7 mouse cellular contexts compared by ENCODE assay signal in the genomic region with DNA sequence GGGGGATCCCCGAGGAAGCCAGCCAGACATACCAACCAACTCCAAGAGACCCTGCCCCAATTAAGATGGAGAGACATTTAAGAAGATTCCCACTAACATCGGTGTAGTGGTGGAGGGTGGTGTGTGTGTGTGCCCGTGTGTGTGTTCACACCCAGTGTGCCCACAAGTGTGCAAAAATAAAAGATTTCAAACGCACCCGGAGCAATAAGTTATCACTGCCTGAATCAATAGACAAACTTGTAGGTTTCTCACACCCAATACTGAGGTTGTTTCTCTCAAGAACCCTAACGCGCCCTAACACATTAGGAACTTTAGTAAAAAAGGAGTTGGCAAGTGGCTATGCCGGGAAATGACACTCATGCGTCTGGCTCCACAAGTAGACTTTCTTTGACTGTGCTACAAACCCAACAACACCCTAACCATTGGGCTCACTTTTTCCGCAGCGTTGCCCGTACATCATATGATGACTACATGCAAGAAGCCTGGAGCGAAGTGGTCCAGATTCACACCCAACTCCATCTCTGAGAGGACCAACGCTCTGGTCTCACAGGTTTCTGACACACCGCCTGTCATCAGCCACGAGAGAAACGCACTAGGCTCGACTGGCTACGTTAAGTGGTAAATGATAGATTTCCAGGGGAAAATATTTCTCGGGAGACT. TPM values are rescaled to one million over a fixed set of nuclear protein-coding genes. Genes with fewer than 3 reads are reported as not detected.
DNase-seq lines count a peak whose midpoint lies in the region; ATAC-seq and TF ChIP-seq lines count a peak whose summit lies in the region.

No protein-coding gene starts in this region.

- no peak for TF ChIP-seq RAD21 in CH12.LX (IDR thresholded peaks at IDR 0.05; ENCODE audit: low read depth, low read length)

- no peak for TF ChIP-seq CTCF in C2C12 (IDR thresholded peaks at IDR 0.05; ENCODE audit: control insufficient read depth, insufficient read depth, insufficient read length)
- no peak for TF ChIP-seq CTCF in CH12.LX (conservative IDR thresholded peaks at IDR 0.05 in 1 of 2, IDR thresholded peaks at IDR 0.05 in 1 of 2; ENCODE audit: low read depth in 2 of 2, low read length in 2 of 2)
- no peak for TF ChIP-seq CTCF in stomach, postnatal 0 days (IDR thresholded peaks at IDR 0.05; ENCODE audit: low read depth)

- peak overlapping the region; percentile 99 for H3K4me2 ChIP-seq in CH12.LX (ENCODE audit: insufficient read depth, low read depth, poor library complexity, severe bottlenecking)
- peak overlapping the region; percentile 70 for H3K4me2 ChIP-seq in stomach, postnatal 0 days (replicated peaks; ENCODE audit: low read depth)

- peaks cover 23% of the 10 kb centered on the region for H3K79me3 ChIP-seq in C2C12 (ENCODE audit: low read depth)

- H3K36me3 ChIP-seq in C2C12 (ENCODE audit: control insufficient read depth, insufficient read depth), result no peaks in the 10 kb centered on the region
- H3K36me3 ChIP-seq in CH12.LX (replicated peaks in 1 of 2; ENCODE audit: control insufficient read depth in 1 of 2, insufficient read depth in 1 of 2, low read length in 1 of 2), result no peaks in the 10 kb centered on the region
- H3K36me3 ChIP-seq in stomach, postnatal 0 days (ENCODE audit: control insufficient read depth, insufficient read depth, low read length), result no peaks in the 10 kb centered on the region

- in situ Hi-C loops in CH12.LX (cut with MboI; ENCODE audit: low pct_ligation_motif_present, low pct_unique_long_range_greater_than_20kb, low sequenced_read_pairs), result no loop called here

- H3K9me3 ChIP-seq in CH12.LX (replicated peaks; ENCODE audit: low read length), result no peaks in the 10 kb centered on the region
- H3K9me3 ChIP-seq in stomach, postnatal 0 days (ENCODE audit: control insufficient read depth, low read length), result no peaks in the 10 kb centered on the region

- peaks cover 57% of the 10 kb centered on the region for H3K79me2 ChIP-seq in C2C12 (ENCODE audit: control insufficient read depth, insufficient read depth)
- H3K79me2 ChIP-seq in CH12.LX (replicated peaks; ENCODE audit: control insufficient read depth, extremely low read depth, insufficient read depth, poor library complexity, severe bottlenecking), result peaks cover 16% of the 10 kb centered on the region

- peak overlapping the region; percentile 83 for H3K27ac ChIP-seq in CH12.LX (ENCODE audit: insufficient read depth, low read depth)
- H3K27ac ChIP-seq in stomach, postnatal 0 days (replicated peaks), result peak overlapping the region; percentile 93

- ATAC-seq in megakaryocyte progenitor cell, adult 5-6 weeks (replicated peaks; ENCODE audit: poor library complexity), result peak; percentile 40; the same call in 1 of the 2 replicates
- peak; percentile 9; the same call in 1 of the 2 replicates for ATAC-seq in stomach, postnatal 0 days (ENCODE audit: low FRiP score, low TSS enrichment)

- dilution Hi-C loops in CH12.LX (cut with MboI; ENCODE audit: extremely low pct_ligation_motif_present, extremely low pct_unique_long_range_greater_than_20kb, low sequenced_read_pairs), result no loop called here

- H3K9ac ChIP-seq in CH12.LX (ENCODE audit: insufficient read depth, low read depth), result peak overlapping the region; percentile 89
- H3K9ac ChIP-seq in stomach, postnatal 0 days (ENCODE audit: low read length), result peak overlapping the region; percentile 90

- peak overlapping the region; percentile 91 for H3ac ChIP-seq in C2C12 (ENCODE audit: control insufficient read depth, insufficient read length, low read depth)

- 20% methylated on average over 20 of the region's 20 CpGs for WGBS in stomach, postnatal 0 days

- peaks cover 0 to 2% of the 10 kb centered on the region in 2 experiments; a peak in 1 of 4 replicates for H3K4me1 ChIP-seq in CH12.LX (ENCODE audit: control insufficient read depth in 1 of 2, insufficient read depth in 2 of 2)
- H3K4me1 ChIP-seq in stomach, postnatal 0 days (replicated peaks; ENCODE audit: control insufficient read depth, insufficient read depth), result no peaks in the 10 kb centered on the region; the same call in 1 of the 2 replicates

- intact Hi-C loops in heart, postnatal 10 days (cut with DNase I), result no loop called here
- intact Hi-C loops in left cerebral cortex, postnatal 25 days (cut with DNase I), result no loop called here

- TF ChIP-seq POLR2A in CH12.LX (IDR thresholded peaks at IDR 0.05; ENCODE audit: low read depth, low read length), result no peak

- peak; percentile 76 for DNase-seq in CH12.LX (ENCODE audit: extremely low read depth)
- peak; percentile 47 for DNase-seq in embryo, embryonic 11 days
- DNase-seq in heart, postnatal 10 days, result peak; percentile 34 to 45
- peak; percentile 9 to 11 for DNase-seq in left cerebral cortex, postnatal 25 days (ENCODE audit: low spot score in 2 of 2)
- DNase-seq in stomach, postnatal 0 days (ENCODE audit: low spot score), result peak; percentile 28

- H3K4me3 ChIP-seq in C2C12 (ENCODE audit: insufficient read depth, poor library complexity, severe bottlenecking), result peak overlapping the region; percentile 57
- H3K4me3 ChIP-seq in CH12.LX (replicated peaks in 1 of 3; ENCODE audit: low read depth in 2 of 3, low read length in 2 of 3, poor library complexity in 1 of 3), result peak overlapping the region; percentile 80 to 96 (median 84)
- H3K4me3 ChIP-seq in stomach, postnatal 0 days (ENCODE audit: low read depth, low read length), result peak overlapping the region; percentile 85

- no peak for TF ChIP-seq EP300 in CH12.LX (IDR thresholded peaks at IDR 0.05; ENCODE audit: low read length)
- no peak for TF ChIP-seq EP300 in stomach, postnatal 0 days (optimal IDR thresholded peaks at IDR 0.05)

- no peaks in the 10 kb centered on the region for H3K27me3 ChIP-seq in C2C12 (ENCODE audit: control insufficient read depth, insufficient read depth, insufficient read length)
- H3K27me3 ChIP-seq in CH12.LX (replicated peaks), result no peaks in the 10 kb centered on the region
- H3K27me3 ChIP-seq in stomach, postnatal 0 days (ENCODE audit: control insufficient read depth, insufficient read depth, low read length), result no peaks in the 10 kb centered on the region

TF ChIP-seq in C2C12, 6 proteins besides CTCF, POLR2A, EP300 and RAD21:
- TF ChIP-seq CEBPB (IDR thresholded peaks at IDR 0.05; ENCODE audit: low read depth) (no peak), MAX (IDR thresholded peaks at IDR 0.05) (peak; percentile 9)

TF ChIP-seq in CH12.LX, 34 proteins besides CTCF, POLR2A, EP300 and RAD21 (continues in another document):
- TF ChIP-seq HCFC1 (IDR thresholded peaks at IDR 0.05; ENCODE audit: low read depth, low read length) (no peak), ZC3H11A (IDR thresholded peaks at IDR 0.05; ENCODE audit: low read depth, low read length) (no peak), CHD1 (IDR thresholded peaks at IDR 0.05; ENCODE audit: low read depth, low read length) (peak; percentile 56; the same call in 1 of the 2 replicates), GABPA (IDR thresholded peaks at IDR 0.05; ENCODE audit: insufficient replicate concordance, low read depth, low read length) (no peak), BHLHE40 (IDR thresholded peaks at IDR 0.05; ENCODE audit: low read depth, low read length) (no peak), MAX (IDR thresholded peaks at IDR 0.05; ENCODE audit: low read length) (peak; percentile 55; the same call in 1 of the 2 replicates), ZKSCAN1 (IDR thresholded peaks at IDR 0.05; ENCODE audit: borderline replicate concordance, low read depth, low read length) (no peak), ZMIZ1 (IDR thresholded peaks at IDR 0.05; ENCODE audit: low read depth, low read length) (no peak), SIN3A (IDR thresholded peaks at IDR 0.05; ENCODE audit: low read length) (peak; percentile 1; the same call in 1 of the 2 replicates), SMC3 (IDR thresholded peaks at IDR 0.05; ENCODE audit: low read depth, low read length) (no peak), MEF2A (IDR thresholded peaks at IDR 0.05; ENCODE audit: borderline replicate concordance, low read depth, low read length) (no peak)

RNA-seq across cellular contexts. Expression of gene Uimc1, which starts 0.9 kb away (rescaled TPM):
- polyA plus RNA-seq in C2C12 (2012; fragmentation: generic; extraction: Trizol), result 9.6 TPM
- 154 and 177 TPM in 2 replicates for total RNA-seq in CH12.LX (2012; rRNA removed)
- total RNA-seq in CH12.LX (2014; rRNA removed), result 19.9 and 20.7 TPM in 2 replicates
- 44.5 and 50.8 TPM in 2 replicates for polyA plus RNA-seq in CH12.LX (2012; ENCODE audit: insufficient read length, low read depth)
- total RNA-seq in heart, postnatal 10 days (2021), result 10 to 100 TPM; 22.4 to 22.6 TPM
- 10 to 100 TPM; 14.4 to 19.2 TPM for total RNA-seq in left cerebral cortex, postnatal 25 days (2021)
- 38.0 and 49.0 TPM in 2 replicates for total RNA-seq in megakaryocyte progenitor cell, adult 5-6 weeks (2015)
- total RNA-seq in megakaryocyte progenitor cell, adult 5-6 weeks (2017), result 63.0 and 67.2 TPM in 2 replicates
- 16.7 and 17.0 TPM in 2 replicates for polyA plus RNA-seq in stomach, postnatal 0 days (2015; fragmentation: Nextera tagmentation; extraction: Ambion mirVana)

RNA-seq across cellular contexts. Expression of gene Zfp346, which starts 5.9 kb away (rescaled TPM):
- polyA plus RNA-seq in C2C12 (2012; fragmentation: generic; extraction: Trizol), result 39.1 TPM
- total RNA-seq in CH12.LX (2012; rRNA removed), result 12.4 and 15.4 TPM in 2 replicates
- total RNA-seq in CH12.LX (2014; rRNA removed), result 11.3 and 12.4 TPM in 2 replicates
- 18.6 and 19.2 TPM in 2 replicates for polyA plus RNA-seq in CH12.LX (2012; ENCODE audit: insufficient read length, low read depth)
- total RNA-seq in heart, postnatal 10 days (2021), result 10 to 100 TPM; 16.5 to 19.8 TPM
- 10 to 100 TPM; 38.2 to 40.0 TPM for total RNA-seq in left cerebral cortex, postnatal 25 days (2021)
- 9.1 and 13.8 TPM in 2 replicates for total RNA-seq in megakaryocyte progenitor cell, adult 5-6 weeks (2015)
- total RNA-seq in megakaryocyte progenitor cell, adult 5-6 weeks (2017), result 10.8 and 13.4 TPM in 2 replicates
- polyA plus RNA-seq in stomach, postnatal 0 days (2015; fragmentation: Nextera tagmentation; extraction: Ambion mirVana), result 5.0 and 6.4 TPM in 2 replicates

RNA-seq across cellular contexts. Expression of gene Gm17617, which starts 34.2 kb away (rescaled TPM):
- not detected for polyA plus RNA-seq in C2C12 (2012; fragmentation: generic; extraction: Trizol)
- total RNA-seq in CH12.LX (2012; rRNA removed), result not detected in 2 replicates
- not detected in 2 replicates for total RNA-seq in CH12.LX (2014; rRNA removed)
- not detected in 2 replicates for polyA plus RNA-seq in CH12.LX (2012; ENCODE audit: insufficient read length, low read depth)
- total RNA-seq in heart, postnatal 10 days (2021), result not detected
- total RNA-seq in left cerebral cortex, postnatal 25 days (2021), result not detected
- not detected in 2 replicates for total RNA-seq in megakaryocyte progenitor cell, adult 5-6 weeks (2015)
- not detected in 2 replicates for total RNA-seq in megakaryocyte progenitor cell, adult 5-6 weeks (2017)
- not detected in 2 replicates for polyA plus RNA-seq in stomach, postnatal 0 days (2015; fragmentation: Nextera tagmentation; extraction: Ambion mirVana)

RNA-seq across cellular contexts. Expression of gene Fgfr4, which starts 53.2 kb away (rescaled TPM):
- polyA plus RNA-seq in C2C12 (2012; fragmentation: generic; extraction: Trizol) (2.8 TPM), CH12.LX (2012; ENCODE audit: insufficient read length, low read depth) (not detected in 2 replicates)
- total RNA-seq in CH12.LX (2012; rRNA removed) (not detected in 2 replicates), CH12.LX (2014; rRNA removed) (not detected in 2 replicates)
- under 1 TPM; 0.30 to 0.53 TPM for total RNA-seq in heart, postnatal 10 days (2021)
- total RNA-seq in left cerebral cortex, postnatal 25 days (2021), result under 1 TPM; 0.21 to 0.27 TPM
- total RNA-seq in megakaryocyte progenitor cell, adult 5-6 weeks (2015), result not detected in 2 replicates
- not detected in 2 replicates for total RNA-seq in megakaryocyte progenitor cell, adult 5-6 weeks (2017)
- polyA plus RNA-seq in stomach, postnatal 0 days (2015; fragmentation: Nextera tagmentation; extraction: Ambion mirVana), result 1.4 and 1.6 TPM in 2 replicates

Comparison
In these comparisons a context has a peak if more than half of its experiments do, and no peak if none do; other contexts are left out.
1. Peak in every context shown above with its lines: DNase-seq, ATAC-seq, H3K4me3 ChIP-seq and H3K27ac ChIP-seq.
2. DNase-seq: peak in every context shown above with its lines; median percentile 76 in CH12.LX; 47 in embryo, embryonic 11 days; 40 in heart, postnatal 10 days; 28 in stomach, postnatal 0 days; 10 in left cerebral cortex, postnatal 25 days.